Mouse (Mus musculus): Measurements from ENCODE around the gene Igf1.

The Igf1 gene

GRCm38 (mm10) chr10:87858013-87858806, at the start of gene Igf1:
TSS of gene Igf1 (plus strand) at chr10:87858265.
- in situ Hi-C loops (cut with MboI, MseI): loop anchor here (5.0 kb wide), 1 partner anchor 464 kb away; no protein-coding TSS in a partner anchor

GRCm38 (mm10) chr10:87812157-87813072, 45.6 kb upstream of the Igf1 start:
- in situ Hi-C loops (cut with MboI, MseI): no loop called here

- in situ Hi-C loops (cut with MboI, MseI): no loop called here
These were observed 44.9 kb upstream of the Igf1 start for GRCm38 (mm10) chr10:87813073-87813590.

GRCm38 (mm10) chr10:87816861-87817260, 41.2 kb upstream of the Igf1 start:
- in situ Hi-C loops (cut with MboI, MseI): no loop called here

GRCm38 (mm10) chr10:87817786-87818185, 40.3 kb upstream of the Igf1 start:
- in situ Hi-C loops (cut with MboI, MseI): no loop called here

- in situ Hi-C loops (cut with MboI, MseI): no loop called here
These were observed 36.2 kb upstream of the Igf1 start for GRCm38 (mm10) chr10:87821906-87822305.

- in situ Hi-C loops (cut with MboI, MseI): no loop called here
These were observed 28.1 kb upstream of the Igf1 start for GRCm38 (mm10) chr10:87830012-87830411.

GRCm38 (mm10) chr10:87830639-87831038, 27.4 kb upstream of the Igf1 start:
- in situ Hi-C loops (cut with MboI, MseI): no loop called here

GRCm38 (mm10) chr10:87832101-87832500, 26.0 kb upstream of the Igf1 start:
- in situ Hi-C loops (cut with MboI, MseI): no loop called here

GRCm38 (mm10) chr10:87839454-87839853, 18.6 kb upstream of the Igf1 start:
- in situ Hi-C loops (cut with MboI, MseI): no loop called here

GRCm38 (mm10) chr10:87842501-87842900, 15.6 kb upstream of the Igf1 start:
- in situ Hi-C loops (cut with MboI, MseI): loop anchor here (10.0 kb wide), 1 partner anchor 818 kb away; no protein-coding TSS in a partner anchor

- in situ Hi-C loops (cut with MboI, MseI): loop anchor here (10.0 kb wide), 1 partner anchor 820 kb away; no protein-coding TSS in a partner anchor
These were observed 13.0 kb upstream of the Igf1 start for GRCm38 (mm10) chr10:87844917-87845552.

- in situ Hi-C loops (cut with MboI, MseI): loop anchor here (10.0 kb wide), 1 partner anchor 823 kb away; no protein-coding TSS in a partner anchor
These were observed 10.2 kb upstream of the Igf1 start for GRCm38 (mm10) chr10:87847882-87848281.

- in situ Hi-C loops (cut with MboI, MseI): loop anchor here (10.0 kb wide), 1 partner anchor 824 kb away; no protein-coding TSS in a partner anchor
These were observed 9.6 kb upstream of the Igf1 start for GRCm38 (mm10) chr10:87848419-87848818.

GRCm38 (mm10) chr10:87851492-87851891, 6.6 kb upstream of the Igf1 start:
- in situ Hi-C loops (cut with MboI, MseI): no loop called here

- in situ Hi-C loops (cut with MboI, MseI): no loop called here
These were observed 3.7 kb upstream of the Igf1 start for GRCm38 (mm10) chr10:87854408-87854807.

- in situ Hi-C loops (cut with MboI, MseI): loop anchor here (5.0 kb wide), 1 partner anchor 467 kb away; no protein-coding TSS in a partner anchor
These were observed 2.5 kb upstream of the Igf1 start for GRCm38 (mm10) chr10:87855423-87856122.

- in situ Hi-C loops (cut with MboI, MseI): loop anchor here (5.0 kb wide), 1 partner anchor 465 kb away; no protein-coding TSS in a partner anchor
These were observed 680 bp upstream of the Igf1 start for GRCm38 (mm10) chr10:87857215-87857955.

- in situ Hi-C loops (cut with MboI, MseI): loop anchor here (5.0 kb wide), 1 partner anchor 463 kb away; no protein-coding TSS in a partner anchor
These were observed 874 bp downstream of the Igf1 start for GRCm38 (mm10) chr10:87858939-87859338.

- in situ Hi-C loops (cut with MboI, MseI): loop anchor here (5.0 kb wide), 1 partner anchor 463 kb away; no protein-coding TSS in a partner anchor
These were observed 1.4 kb downstream of the Igf1 start for GRCm38 (mm10) chr10:87859453-87859852.
